Mouse (Mus musculus): ENCODE results near the gene Gtpbp4. TPM values are rescaled to one million over a fixed set of nuclear protein-coding genes. Genes with fewer than 3 reads are reported as not detected.
"Not testable (repeated sequence)": the region's sequence is repeated elsewhere in the genome, so short reads cannot be mapped to it uniquely, and the experiment has no call there.

The Gtpbp4 gene
- polyA plus RNA-seq, 1 experiment from 2014 or later, result 119 TPM

DNA sequence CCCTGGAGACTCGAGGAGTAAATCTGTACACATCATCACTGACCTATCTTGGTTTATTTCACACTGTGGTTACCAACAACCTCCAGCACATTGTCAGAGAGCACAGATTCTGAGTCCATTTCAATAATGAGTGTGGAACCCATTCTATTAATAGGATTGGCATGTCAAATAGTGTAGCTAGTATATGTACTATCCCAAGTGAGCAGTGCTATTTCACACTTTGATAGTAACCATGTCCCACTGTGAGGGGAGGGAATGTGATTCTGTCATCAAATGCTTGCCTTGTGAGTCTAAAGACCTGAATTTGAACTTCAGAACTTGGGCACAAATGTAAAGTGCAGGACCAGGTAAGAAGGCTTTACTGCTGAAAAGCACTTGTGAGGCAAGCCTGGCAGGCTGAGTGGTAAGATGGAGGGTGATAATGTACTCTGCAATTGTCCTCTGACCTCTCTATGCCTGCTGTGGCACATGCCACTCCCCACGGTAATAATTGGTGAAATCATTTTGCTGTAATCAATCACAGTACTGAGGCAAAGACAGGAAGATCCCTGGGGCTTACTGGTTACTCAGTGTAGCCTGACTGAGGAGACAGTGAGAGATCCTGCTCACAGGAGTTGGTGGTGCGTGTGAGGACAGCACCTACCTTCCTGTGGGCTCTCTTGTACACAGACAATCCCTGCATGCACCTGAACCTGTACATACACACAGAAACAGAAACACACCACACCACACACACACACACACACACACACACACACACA lies 34.6 kb downstream of the Gtpbp4 start:
- DNase-seq (ENCODE audit: low spot score); H3K27me3 ChIP-seq (ENCODE audit: low read depth, poor library complexity, severe bottlenecking); H3K27ac ChIP-seq (replicated peaks); H3K36me3 ChIP-seq; H3K9me3 ChIP-seq (replicated peaks); H3K4me1 ChIP-seq; H3K4me3 ChIP-seq: not testable (repeated sequence)
- whole genome bisulfite sequencing, result 79% methylated on average over 3 of the region's 3 CpGs

DNA sequence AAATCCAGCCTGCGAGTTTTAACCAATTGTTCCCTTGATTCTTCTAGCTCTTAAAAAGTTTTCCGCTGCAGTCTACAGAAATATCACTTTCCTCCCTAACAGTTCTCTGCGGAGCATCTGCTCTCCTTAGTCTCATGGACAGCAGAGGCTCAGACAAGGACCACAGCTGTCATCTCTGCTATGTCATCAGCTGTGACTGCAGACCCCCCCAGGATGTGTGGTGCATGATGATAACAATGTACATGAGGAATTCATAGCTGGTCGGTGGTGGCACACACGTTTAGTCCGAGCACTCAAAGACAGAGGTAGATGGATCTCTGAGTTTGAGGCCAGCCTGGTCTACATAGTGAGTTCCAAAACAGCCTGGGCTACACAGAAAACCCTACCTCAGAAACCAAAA lies 36.3 kb downstream of the Gtpbp4 start:
- H3K9me3 ChIP-seq (replicated peaks), result not testable (repeated sequence)

DNA sequence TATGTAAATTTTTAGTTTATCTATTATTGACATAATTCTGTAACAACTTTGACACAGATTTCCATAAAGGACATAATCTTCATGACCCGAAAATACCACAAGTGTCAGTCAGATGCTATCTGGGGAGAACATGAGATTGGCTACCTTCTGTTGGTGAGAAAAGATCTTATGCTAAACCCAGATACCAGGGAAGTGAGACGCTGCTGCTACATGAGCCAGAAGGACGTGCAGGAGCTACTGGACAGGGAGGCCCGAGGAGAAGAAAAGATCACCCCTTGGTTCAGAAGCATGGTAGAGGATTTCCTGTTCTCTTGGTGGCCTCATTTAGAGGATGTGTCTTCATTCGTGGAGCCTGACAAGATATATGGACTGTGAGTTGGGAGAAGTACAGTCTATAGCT lies 36.8 kb downstream of the Gtpbp4 start:
- 100% methylated on average over 1 of the region's 5 CpGs for WGBS
- not testable (repeated sequence) for H3K4me1 ChIP-seq; DNase-seq (ENCODE audit: low spot score); H3K9me3 ChIP-seq (replicated peaks); H3K36me3 ChIP-seq; H3K27ac ChIP-seq (replicated peaks); H3K27me3 ChIP-seq (ENCODE audit: low read depth, poor library complexity, severe bottlenecking); H3K4me3 ChIP-seq

More for the DNA sequence above, 36.3 kb downstream of the Gtpbp4 start:
- not testable (repeated sequence) for H3K4me1 ChIP-seq; DNase-seq (ENCODE audit: low spot score); H3K36me3 ChIP-seq; H3K27ac ChIP-seq (replicated peaks); H3K4me3 ChIP-seq; H3K27me3 ChIP-seq (ENCODE audit: low read depth, poor library complexity, severe bottlenecking)
- 93% methylated on average over 5 of the region's 6 CpGs for WGBS

DNA sequence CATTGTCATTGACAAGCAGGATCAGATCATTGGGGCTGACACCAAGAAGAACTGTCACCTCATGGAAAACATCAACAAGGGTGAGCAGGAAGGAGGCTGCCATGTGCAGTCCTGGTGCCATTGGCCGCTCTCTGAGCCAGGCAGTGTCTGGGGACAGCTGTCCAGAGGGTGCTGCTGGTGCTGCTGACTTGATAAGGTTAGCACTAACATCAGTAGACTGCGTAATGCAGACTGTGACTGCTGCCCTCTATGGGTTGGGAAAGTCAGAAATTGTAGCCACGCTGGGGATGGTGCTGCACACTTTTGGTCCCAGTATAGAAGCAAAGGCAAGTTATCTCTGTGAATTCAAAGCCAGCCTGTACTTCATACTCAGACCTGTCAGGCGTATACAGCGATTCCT lies 39.0 kb downstream of the Gtpbp4 start:
- H3K27ac ChIP-seq (replicated peaks); DNase-seq (ENCODE audit: low spot score); H3K36me3 ChIP-seq; H3K4me1 ChIP-seq; H3K4me3 ChIP-seq; H3K9me3 ChIP-seq (replicated peaks); H3K27me3 ChIP-seq (ENCODE audit: low read depth, poor library complexity, severe bottlenecking): not testable (repeated sequence)
- WGBS, result no CpG with 5 or more reads among the region's 5 CpGs

DNA sequence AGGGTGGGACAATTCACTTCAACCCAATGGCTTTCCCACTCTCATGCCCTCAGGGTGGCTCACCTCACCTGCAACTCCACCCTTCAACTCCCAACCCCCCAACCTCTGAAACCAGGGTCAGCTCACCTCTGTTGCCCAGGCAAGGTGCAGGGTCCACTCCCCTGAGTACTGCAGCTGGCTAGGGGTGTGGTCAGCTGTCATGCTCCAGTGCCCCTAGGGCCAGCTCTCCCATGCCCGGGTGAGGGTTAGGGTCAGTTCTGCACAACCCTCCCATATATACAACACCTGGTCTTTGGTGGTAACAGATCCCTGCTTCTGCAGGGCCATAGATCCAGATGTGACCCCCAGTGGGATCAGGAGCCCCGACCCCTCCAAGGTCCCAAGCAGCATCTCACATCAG lies 40.8 kb downstream of the Gtpbp4 start:
- WGBS, result 75% methylated on average over 2 of the region's 2 CpGs
- not testable (repeated sequence) for DNase-seq (ENCODE audit: low spot score); H3K4me1 ChIP-seq; H3K4me3 ChIP-seq; H3K36me3 ChIP-seq; H3K27me3 ChIP-seq (ENCODE audit: low read depth, poor library complexity, severe bottlenecking); H3K27ac ChIP-seq (replicated peaks); H3K9me3 ChIP-seq (replicated peaks)

DNA sequence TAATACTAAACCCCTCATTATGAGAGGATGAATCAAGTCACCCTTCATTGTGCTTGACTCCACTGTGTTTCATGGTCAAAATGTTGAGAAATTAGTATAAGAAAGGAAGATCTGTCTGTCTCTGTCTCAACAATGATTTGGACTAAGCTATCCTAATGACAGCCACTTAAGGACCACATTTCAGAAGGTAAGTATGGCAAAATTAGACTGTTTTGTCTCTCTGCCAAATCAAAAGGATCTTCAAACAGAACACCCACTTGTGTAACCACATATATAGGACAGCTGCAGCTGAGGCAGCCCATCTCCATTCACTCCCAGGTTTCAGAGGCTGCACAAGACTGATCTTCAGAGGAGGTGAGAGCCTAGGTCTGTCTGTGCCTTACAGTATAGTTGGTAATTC lies 43.3 kb downstream of the Gtpbp4 start, which contains the start of gene Idi2:
Gene Idi2, plus strand, starts transcription at position 301 of the 400 bp plus-strand sequence.
- DNase-seq (ENCODE audit: low spot score); H3K9me3 ChIP-seq (replicated peaks); H3K36me3 ChIP-seq; H3K27ac ChIP-seq (replicated peaks); H3K4me3 ChIP-seq; H3K27me3 ChIP-seq (ENCODE audit: low read depth, poor library complexity, severe bottlenecking); H3K4me1 ChIP-seq: not testable (repeated sequence)

DNA sequence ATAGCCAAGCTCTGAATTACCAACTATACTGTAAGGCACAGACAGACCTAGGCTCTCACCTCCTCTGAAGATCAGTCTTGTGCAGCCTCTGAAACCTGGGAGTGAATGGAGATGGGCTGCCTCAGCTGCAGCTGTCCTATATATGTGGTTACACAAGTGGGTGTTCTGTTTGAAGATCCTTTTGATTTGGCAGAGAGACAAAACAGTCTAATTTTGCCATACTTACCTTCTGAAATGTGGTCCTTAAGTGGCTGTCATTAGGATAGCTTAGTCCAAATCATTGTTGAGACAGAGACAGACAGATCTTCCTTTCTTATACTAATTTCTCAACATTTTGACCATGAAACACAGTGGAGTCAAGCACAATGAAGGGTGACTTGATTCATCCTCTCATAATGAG lies 47.8 kb downstream of the Gtpbp4 start, which contains the start of gene Gm9745:
Gene Gm9745, minus strand, starts transcription at position 101 of the 400 bp plus-strand sequence.
- H3K9me3 ChIP-seq (replicated peaks); H3K36me3 ChIP-seq; DNase-seq (ENCODE audit: low spot score); H3K27me3 ChIP-seq (ENCODE audit: low read depth, poor library complexity, severe bottlenecking); H3K4me1 ChIP-seq; H3K27ac ChIP-seq (replicated peaks); H3K4me3 ChIP-seq: not testable (repeated sequence)

DNA sequence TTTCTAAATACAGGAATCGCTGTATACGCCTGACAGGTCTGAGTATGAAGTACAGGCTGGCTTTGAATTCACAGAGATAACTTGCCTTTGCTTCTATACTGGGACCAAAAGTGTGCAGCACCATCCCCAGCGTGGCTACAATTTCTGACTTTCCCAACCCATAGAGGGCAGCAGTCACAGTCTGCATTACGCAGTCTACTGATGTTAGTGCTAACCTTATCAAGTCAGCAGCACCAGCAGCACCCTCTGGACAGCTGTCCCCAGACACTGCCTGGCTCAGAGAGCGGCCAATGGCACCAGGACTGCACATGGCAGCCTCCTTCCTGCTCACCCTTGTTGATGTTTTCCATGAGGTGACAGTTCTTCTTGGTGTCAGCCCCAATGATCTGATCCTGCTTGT lies 52.1 kb downstream of the Gtpbp4 start:
- H3K4me3 ChIP-seq; H3K9me3 ChIP-seq (replicated peaks); H3K36me3 ChIP-seq; H3K4me1 ChIP-seq; H3K27ac ChIP-seq (replicated peaks); H3K27me3 ChIP-seq (ENCODE audit: low read depth, poor library complexity, severe bottlenecking); DNase-seq (ENCODE audit: low spot score): not testable (repeated sequence)
- WGBS, result no CpG with 5 or more reads among the region's 5 CpGs

DNA sequence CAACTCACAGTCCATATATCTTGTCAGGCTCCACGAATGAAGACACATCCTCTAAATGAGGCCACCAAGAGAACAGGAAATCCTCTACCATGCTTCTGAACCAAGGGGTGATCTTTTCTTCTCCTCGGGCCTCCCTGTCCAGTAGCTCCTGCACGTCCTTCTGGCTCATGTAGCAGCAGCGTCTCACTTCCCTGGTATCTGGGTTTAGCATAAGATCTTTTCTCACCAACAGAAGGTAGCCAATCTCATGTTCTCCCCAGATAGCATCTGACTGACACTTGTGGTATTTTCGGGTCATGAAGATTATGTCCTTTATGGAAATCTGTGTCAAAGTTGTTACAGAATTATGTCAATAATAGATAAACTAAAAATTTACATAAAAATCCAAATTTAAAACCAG lies 54.2 kb downstream of the Gtpbp4 start:
- H3K4me1 ChIP-seq; H3K36me3 ChIP-seq; H3K27ac ChIP-seq (replicated peaks); DNase-seq (ENCODE audit: low spot score); H3K4me3 ChIP-seq; H3K9me3 ChIP-seq (replicated peaks); H3K27me3 ChIP-seq (ENCODE audit: low read depth, poor library complexity, severe bottlenecking): not testable (repeated sequence)
- 93% methylated on average over 1 of the region's 5 CpGs for WGBS

DNA sequence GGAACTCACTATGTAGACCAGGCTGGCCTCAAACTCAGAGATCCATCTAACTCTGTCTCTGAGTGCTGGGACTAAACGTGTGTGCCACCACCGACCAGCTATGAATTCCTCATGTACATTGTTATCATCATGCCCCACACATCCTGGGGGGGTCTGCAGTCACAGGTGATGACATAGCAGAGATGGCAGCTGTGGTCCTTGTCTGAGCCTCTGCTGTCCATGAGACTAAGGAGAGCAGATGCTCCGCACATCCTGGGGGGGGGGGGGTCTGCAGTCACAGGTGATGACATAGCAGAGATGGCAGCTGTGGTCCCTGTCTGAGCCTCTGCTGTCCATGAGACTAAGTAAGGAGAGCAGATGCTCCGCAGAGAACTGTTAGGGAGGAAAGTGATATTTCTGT lies 54.8 kb downstream of the Gtpbp4 start:
- H3K4me1 ChIP-seq; H3K27ac ChIP-seq (replicated peaks); H3K27me3 ChIP-seq (ENCODE audit: low read depth, poor library complexity, severe bottlenecking); H3K4me3 ChIP-seq; H3K9me3 ChIP-seq (replicated peaks); DNase-seq (ENCODE audit: low spot score); H3K36me3 ChIP-seq: not testable (repeated sequence)
- 89% methylated on average over 4 of the region's 4 CpGs for WGBS

DNA sequence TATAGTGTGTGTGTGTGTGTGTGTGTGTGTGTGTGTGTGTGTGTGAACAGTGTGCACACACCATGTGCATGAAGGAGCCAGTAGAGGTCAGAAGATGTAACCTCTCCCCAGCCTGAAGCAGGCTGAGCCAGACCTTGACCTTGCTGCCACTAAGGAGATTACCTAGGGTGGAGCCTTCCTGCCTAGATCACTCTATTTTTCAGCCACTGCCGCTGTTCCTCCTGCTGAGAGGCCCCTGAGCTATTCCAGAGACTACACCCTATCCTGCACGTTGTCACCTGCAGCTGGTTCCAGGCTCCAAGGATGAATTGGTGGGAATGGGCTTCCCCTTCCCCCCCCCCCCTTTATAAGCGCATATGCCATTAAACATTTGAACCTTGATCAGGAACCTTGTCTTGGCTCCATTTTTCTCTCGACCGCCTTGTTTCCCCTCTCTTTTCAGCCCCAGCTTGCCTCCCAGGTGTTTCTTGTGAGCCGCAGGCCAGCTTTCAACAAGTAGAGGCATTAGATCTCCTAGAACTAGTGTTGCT lies 58.2 kb downstream of the Gtpbp4 start:
- WGBS, result 86% methylated on average over 6 of the region's 6 CpGs
- not testable (repeated sequence) for DNase-seq (ENCODE audit: low spot score); H3K36me3 ChIP-seq; H3K9me3 ChIP-seq (replicated peaks); H3K27me3 ChIP-seq (ENCODE audit: low read depth, poor library complexity, severe bottlenecking); H3K4me1 ChIP-seq; H3K27ac ChIP-seq (replicated peaks); H3K4me3 ChIP-seq

DNA sequence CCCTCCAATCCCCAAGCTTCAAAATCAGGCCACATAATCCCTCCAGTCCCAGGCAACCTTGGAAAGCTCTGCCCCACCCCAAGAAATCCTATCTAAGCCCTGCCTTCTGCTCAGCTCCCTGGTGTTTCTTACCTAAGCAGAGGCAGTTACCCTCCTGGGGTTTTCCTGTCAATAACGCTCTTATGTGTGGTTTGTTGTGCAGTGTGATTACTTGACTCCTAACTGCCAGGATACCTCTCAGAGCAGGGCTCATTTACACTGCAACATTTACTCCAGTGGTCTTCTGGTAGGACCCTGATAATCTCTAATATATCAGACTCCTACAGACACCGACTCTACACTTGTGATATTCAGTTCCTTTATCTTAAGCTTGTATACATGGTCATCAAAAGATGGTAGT lies 62.4 kb downstream of the Gtpbp4 start:
- Histone ChIP-seq H3K27ac (replicated peaks) (no peak overlapping the region), H3K9me3 (replicated peaks) (no peaks in the 10 kb centered on the region), H3K36me3 (no peaks in the 10 kb centered on the region), H3K4me1 (no peaks in the 10 kb centered on the region), H3K27me3 (ENCODE audit: low read depth, poor library complexity, severe bottlenecking) (no peaks in the 10 kb centered on the region), H3K4me3 (no peak overlapping the region)
- WGBS, result 66% methylated on average over 2 of the region's 2 CpGs
- no peak for DNase-seq (ENCODE audit: low spot score)
